Mouse (Mus musculus): Measurements from ENCODE around the gene Fuca2.
"Not testable (repeated sequence)": the region's sequence is repeated elsewhere in the genome, so short reads cannot be mapped to it uniquely, and the experiment has no call there.

Gene Fuca2

DNA sequence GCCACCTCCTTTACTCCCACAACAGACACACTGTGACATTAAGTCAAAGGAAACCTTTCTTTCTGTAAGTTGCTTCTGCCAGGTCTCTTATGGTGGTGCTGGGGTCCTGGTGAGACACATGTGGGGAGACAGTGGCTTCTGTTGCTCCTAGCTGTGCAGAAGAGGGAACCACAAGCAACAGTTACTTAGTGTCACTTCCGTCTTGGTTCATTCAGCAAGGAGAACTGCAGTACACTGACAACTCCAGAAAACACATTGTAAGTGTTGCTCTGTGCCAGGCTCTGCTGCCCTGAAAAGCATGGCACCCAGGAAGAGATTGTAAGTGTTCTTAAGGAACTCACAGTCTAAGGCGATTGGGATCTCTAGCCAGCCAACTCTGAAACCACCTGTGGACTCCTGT is at the start of gene Fuca2:
Fuca2 (plus strand) TSS at position 210 of the 400 bp plus-strand sequence.
- DNase-seq (ENCODE audit: inconsistent age in 2 of 2, low spot score in 1 of 2) = no peak

- no peak for DNase-seq (ENCODE audit: inconsistent age in 2 of 2, low spot score in 1 of 2)
Observed at GRCm38 (mm10) chr10:13451640-13452039, 47.7 kb upstream of the Fuca2 start.

- no peak for DNase-seq (ENCODE audit: inconsistent age in 2 of 2, low spot score in 1 of 2)
Observed at GRCm38 (mm10) chr10:13453200-13453990, 45.9 kb upstream of the Fuca2 start.

- not testable (repeated sequence) for DNase-seq (ENCODE audit: inconsistent age in 2 of 2, low spot score in 1 of 2)
Observed at GRCm38 (mm10) chr10:13464295-13464694, 35.0 kb upstream of the Fuca2 start.

GRCm38 (mm10) chr10:13466925-13467324 is 32.4 kb upstream of the Fuca2 start:
- peak; percentile 24 to 53 for DNase-seq (ENCODE audit: inconsistent age in 2 of 2, low spot score in 1 of 2)

DNA sequence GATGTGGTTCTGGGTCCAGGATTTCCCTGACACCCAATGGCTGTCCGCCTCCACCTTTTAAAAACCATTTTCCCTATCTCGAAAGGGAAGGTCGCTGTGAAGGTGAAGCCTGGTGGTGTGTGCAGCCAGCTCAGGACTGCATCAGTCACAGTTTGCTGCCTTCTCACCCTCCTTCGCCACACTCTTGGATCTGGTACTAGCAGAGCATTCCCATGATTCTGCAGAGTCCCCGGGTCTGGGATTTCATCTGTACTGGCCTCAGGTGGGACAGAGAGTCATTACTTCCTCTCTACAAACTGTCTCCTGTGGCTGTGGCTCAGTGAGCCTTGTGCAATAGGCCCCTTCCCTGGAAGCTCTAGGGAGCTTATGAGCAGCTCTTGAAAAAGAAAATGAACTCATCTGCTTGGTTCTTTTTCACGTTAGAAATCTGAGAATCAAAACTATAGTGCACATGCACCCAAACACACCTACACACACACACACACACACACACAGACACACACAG is 31.3 kb upstream of the Fuca2 start:
- not testable (repeated sequence) for DNase-seq (ENCODE audit: inconsistent age in 2 of 2, low spot score in 1 of 2)

DNA sequence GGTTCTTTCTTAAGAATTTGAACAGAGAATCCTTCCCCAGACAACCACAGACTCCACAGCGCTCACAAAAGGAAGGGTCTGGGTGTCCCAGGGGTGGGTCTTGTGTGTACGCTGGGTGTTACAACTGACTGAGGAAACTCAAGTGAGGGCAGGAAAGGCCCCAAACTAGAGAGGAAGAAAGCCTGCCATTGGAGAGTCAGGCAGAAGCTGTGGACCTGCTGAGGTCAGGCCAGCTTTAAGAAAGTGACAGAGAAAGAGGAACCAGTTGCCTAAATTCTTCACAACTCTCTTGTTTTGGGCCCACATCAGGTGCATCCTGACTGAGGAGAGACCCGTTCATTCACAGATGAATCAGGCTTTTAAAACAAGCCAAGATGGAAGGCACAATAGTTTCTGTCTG is 29.1 kb upstream of the Fuca2 start:
- DNase-seq (ENCODE audit: inconsistent age in 2 of 2, low spot score in 1 of 2) = no peak

DNA sequence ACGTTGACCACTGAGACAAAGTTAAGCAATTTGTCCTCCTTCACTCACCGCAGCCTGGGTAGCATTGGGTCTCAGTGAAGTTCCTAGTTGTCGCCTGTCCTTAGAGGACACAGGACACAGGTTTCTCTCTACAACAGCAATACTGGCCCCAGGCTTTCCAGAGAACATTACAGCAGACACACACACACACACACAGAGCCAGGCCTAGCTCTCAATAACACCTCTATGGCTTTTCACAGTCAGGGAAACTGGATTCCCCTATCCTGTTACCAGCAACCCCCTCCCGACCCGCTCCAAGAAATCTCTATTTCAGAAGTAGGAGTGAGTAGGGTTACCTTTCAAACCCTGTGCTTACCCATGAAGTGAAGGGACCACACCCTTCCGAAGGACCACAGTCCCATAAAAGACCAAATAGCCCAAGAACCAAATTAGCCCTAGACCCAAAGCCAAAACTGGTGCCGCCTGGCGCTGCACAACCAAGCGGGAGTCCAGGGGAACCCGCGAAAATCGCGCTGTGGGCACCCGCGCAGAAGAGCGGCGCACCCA is 26.0 kb upstream of the Fuca2 start:
- DNase-seq (ENCODE audit: inconsistent age in 2 of 2, low spot score in 1 of 2) = peak in 1 of 2 experiments; percentile 13

- DNase-seq (ENCODE audit: inconsistent age in 2 of 2, low spot score in 1 of 2) = peak; percentile 38 to 74
Observed at GRCm38 (mm10) chr10:13473833-13474567, 25.3 kb upstream of the Fuca2 start, which contains the start of gene Phactr2. TSS of gene Phactr2 (minus strand) at chr10:13474412.

DNA sequence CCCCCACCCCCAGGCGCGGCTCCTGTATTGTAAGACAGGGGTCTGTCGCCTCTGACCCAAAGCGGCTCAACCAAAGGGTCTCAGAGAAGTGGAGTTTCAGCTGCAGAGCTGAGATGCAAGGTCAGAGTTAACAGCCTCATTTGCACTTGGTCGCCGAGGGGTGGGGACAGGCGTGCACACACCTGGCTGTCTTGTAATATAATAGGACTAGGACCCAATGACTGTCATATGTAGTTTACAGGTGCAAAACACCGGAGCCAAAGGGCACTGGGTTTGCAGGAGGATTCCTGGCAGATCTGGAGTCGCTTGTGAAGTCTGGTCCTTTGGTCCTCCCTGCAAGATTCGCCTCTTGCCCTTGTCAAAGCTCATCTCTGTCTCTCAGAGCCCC is 24.8 kb upstream of the Fuca2 start:
- DNase-seq (ENCODE audit: inconsistent age in 2 of 2, low spot score in 1 of 2) = peak in 1 of 2 experiments; percentile 29

DNA sequence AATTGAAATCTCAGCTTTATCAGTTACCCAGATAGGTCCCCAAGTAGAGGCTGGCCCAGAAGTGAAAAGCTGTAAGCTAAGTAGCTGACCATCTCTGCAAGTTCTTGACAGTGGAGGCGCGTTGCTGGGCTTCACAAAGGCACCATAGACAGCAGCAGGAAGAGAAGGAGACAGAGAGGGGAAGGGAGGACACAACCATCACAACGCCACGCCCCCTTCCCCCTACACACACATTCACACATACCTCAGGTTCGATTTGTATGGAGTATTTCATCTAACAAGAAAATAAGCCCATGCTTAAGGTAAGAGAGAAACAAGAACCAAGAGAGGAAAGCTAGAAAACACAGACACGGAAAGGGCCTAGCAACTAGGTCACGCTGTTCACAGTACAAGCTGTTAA is 24.2 kb upstream of the Fuca2 start:
- no peak for DNase-seq (ENCODE audit: inconsistent age in 2 of 2, low spot score in 1 of 2)

DNA sequence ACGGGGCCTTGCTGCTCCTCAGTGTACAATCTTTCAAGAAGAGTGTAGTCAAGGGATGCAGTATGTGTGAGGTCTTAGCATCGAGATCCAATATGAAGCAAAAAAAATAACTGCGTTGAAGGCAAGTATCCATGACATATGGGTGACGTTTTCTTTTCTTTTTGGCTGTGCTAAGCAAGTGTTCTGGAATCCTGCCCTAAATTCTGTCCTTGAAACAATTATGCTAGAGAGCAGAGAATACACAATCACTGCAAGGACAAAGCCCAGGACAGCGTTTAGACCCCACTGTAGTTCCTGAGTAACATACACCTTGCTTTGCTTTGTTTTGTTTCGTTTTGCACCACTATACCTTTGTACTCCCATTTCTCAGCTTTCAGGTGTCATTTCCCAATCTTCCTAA is 20.0 kb upstream of the Fuca2 start:
- peak in 1 of 2 experiments; percentile 56 for DNase-seq (ENCODE audit: inconsistent age in 2 of 2, low spot score in 1 of 2)

DNA sequence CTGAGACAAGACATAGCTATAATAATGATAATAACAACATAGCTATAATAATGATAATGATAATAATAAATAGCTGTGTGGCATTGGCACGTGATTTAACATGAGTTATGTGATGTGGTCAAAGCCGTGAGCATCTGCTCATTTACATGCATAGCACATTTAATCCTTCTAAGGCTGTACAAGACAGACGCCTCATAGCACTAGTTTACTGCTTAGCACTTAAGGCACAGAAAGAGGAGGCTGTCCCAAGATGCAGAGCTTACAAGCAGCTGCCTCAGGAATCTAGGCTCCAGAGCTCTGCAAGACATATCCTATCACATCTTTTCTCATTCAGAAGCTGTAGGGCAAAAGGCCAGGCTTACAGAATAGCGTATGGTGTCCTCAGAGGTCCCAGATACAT is 13.4 kb upstream of the Fuca2 start:
- no peak for DNase-seq (ENCODE audit: inconsistent age in 2 of 2, low spot score in 1 of 2)

DNA sequence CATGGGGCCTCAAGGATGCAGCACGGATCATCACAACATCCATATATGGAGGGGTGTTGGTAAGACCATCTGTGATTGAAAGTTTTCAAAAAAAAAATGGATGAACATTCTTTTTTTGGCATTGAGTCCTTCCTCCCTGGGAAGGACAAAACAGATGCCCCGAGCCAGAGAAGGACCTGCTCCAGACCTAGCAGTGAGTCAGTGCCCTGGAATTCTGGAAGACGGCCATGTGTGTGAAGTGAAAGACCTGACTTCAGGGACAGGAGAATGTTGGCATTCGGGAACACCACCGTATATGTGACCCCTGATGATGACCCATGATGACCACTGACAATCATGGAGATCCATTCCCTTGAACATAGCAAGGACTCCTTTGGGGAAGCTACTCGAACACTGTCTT is 9.7 kb upstream of the Fuca2 start:
- peak; percentile 34 to 65 for DNase-seq (ENCODE audit: inconsistent age in 2 of 2, low spot score in 1 of 2)

DNA sequence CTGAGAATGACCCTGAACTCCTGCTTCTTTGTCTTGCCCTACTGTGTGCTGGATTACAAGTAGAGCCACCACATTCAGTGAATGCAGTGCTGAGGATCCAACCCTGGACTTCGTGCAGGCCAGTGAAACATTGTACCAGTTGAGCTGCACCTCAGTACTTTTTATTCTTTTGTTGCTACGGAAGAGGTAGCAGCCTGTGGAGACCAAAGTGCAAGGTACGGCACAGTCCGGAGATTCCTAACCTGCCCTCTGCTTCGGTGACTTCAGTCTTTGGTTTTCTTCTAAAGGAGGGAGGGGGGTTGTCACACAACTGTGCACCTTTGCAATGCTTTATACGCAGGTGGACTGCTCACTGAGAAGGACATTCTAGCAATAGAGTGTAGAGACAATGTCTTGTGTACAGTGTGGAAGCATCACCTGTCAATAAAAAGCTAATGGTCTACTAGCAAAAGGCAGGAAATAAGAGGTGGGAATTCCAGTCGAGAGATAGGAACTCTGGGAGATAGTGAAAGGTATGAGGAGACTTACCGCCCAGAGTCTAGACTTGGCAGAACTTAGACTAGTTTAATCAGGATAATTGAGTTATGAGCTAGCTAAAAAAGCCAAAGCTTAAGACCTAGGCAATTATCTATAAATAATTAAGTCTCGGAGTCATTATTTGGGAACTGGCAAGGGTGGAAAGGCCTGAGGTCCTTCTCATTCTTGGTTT is 5.2 kb upstream of the Fuca2 start:
- DNase-seq (ENCODE audit: inconsistent age in 2 of 2, low spot score in 1 of 2) = no peak

- DNase-seq (ENCODE audit: inconsistent age in 2 of 2, low spot score in 1 of 2) = no peak
Observed at GRCm38 (mm10) chr10:13496315-13496714, 3.0 kb upstream of the Fuca2 start.

DNA sequence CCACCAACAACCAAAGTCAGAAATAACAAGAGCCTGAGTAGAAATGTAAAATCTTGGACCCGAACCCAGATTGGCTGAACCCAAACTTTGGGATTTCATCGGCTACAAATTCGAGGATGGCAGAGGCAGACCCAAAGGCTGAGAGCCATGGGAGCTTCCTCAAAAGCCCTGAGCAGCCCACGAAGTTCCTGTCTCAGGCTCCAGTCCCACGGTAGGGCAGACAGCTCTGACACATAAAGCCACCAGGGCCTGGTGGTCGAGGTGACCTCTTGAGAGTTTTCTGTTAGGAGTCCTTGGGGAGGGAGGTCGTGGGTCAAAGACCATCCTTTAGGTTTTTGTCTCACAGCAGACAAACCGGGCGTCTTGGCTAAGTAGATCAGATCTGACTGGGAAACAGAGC is 1.1 kb downstream of the Fuca2 start:
- peak in 1 of 2 experiments; percentile 14 for DNase-seq (ENCODE audit: inconsistent age in 2 of 2, low spot score in 1 of 2)

DNA sequence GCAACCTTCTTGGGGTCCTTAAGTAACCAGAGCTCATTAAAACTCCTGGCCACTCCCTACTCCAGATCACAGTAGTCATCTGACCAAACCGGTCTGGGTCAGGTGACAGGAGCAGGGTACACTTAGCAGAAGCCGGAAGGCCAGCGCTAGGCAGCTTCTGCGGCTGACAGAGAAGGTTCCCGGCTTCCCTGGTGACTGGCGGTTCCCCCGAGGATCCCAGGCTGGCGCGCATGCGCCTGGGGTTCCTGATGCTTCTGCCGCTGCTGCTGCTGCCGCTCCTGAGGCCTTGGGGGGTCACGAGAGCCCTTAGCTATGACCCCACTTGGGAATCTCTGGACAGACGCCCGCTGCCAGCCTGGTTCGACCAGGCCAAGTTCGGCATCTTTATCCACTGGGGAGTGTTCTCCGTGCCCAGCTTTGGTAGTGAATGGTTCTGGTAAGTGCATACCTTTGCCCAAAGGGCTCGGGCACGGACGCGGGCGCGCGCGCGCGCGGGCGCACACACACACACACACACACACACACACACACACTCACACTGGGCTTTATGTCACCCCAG is 1.7 kb downstream of the Fuca2 start:
- DNase-seq (ENCODE audit: inconsistent age in 2 of 2, low spot score in 1 of 2) = peak; percentile 91 to 96

- not testable (repeated sequence) for DNase-seq (ENCODE audit: inconsistent age in 2 of 2, low spot score in 1 of 2)
Observed at GRCm38 (mm10) chr10:13501533-13501932, 2.2 kb downstream of the Fuca2 start.

DNA sequence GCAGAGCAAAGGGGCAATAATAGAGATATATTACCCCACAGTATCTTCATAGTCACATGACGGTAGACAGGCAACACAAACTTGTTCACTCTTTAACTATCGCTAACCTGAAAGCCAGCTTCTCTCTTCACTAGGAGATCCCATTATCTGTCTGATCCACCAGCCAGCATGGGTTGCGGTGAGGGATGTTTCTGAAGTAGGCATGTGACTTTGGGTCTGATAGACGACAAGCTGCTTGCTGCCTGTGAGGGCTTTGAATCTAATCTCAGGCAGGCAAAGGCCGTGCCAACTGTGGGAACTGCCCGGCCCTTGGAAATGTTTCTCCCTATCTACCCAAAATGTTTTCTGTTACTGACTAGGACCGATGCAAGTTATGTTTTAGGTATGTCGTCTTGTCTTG is 3.0 kb downstream of the Fuca2 start:
- no peak for DNase-seq (ENCODE audit: inconsistent age in 2 of 2, low spot score in 1 of 2)

DNA sequence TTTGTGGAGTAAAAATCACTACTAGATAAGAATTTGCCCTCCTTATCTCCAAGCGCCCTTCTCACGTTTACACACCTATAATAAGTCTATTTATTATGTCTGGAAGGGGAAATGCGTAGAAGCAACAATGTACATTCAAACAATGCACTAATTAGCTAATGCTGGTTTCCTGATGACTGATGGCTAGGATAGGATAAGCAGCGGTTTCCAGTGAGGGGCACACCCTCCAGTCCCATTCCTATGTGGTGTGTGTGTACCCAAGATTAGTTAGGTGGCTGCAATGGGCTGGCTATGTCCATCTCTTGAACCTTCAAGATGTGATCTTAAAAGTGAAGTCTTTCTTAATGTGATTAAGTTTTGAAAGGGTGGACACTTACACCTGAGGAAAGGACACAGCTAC is 22.5 kb downstream of the Fuca2 start:
- no peak for DNase-seq (ENCODE audit: inconsistent age in 2 of 2, low spot score in 1 of 2)

All from adrenal gland, adult (tissue).